Mouse (Mus musculus) monocyte, adult 5-6 weeks (primary cell): ENCODE results near the gene Trio. TPM values are rescaled to one million over a fixed set of nuclear protein-coding genes. Genes with fewer than 3 reads are reported as not detected.

Experiments used
- ATAC-seq: fragments of 153-309, 156-312 bp; replicated peaks from 2 replicates; pipeline ENCODE4 v1.8.0; 2017; ENCODE audit warnings: mild to moderate bottlenecking; ENCODE audit not compliant: low TSS enrichment, insufficient number of reproducible peaks, severe bottlenecking, poor library complexity, low FRiP score
- total RNA-seq: library from RNA; stranded (forward); fragments of 200-1000, 200-491, 200-594 nt; gene quantifications from 3 replicates; pipeline ENCODE4 v1.2.3, GENCODE M21; 2017

Trio gene
- total RNA-seq, 1 experiment from 2014 or later, result 33.9 TPM

GRCm38 (mm10) chr15:27937003-27937860 is 88.4 kb downstream of the Trio start:
- no peak for ATAC-seq

DNA sequence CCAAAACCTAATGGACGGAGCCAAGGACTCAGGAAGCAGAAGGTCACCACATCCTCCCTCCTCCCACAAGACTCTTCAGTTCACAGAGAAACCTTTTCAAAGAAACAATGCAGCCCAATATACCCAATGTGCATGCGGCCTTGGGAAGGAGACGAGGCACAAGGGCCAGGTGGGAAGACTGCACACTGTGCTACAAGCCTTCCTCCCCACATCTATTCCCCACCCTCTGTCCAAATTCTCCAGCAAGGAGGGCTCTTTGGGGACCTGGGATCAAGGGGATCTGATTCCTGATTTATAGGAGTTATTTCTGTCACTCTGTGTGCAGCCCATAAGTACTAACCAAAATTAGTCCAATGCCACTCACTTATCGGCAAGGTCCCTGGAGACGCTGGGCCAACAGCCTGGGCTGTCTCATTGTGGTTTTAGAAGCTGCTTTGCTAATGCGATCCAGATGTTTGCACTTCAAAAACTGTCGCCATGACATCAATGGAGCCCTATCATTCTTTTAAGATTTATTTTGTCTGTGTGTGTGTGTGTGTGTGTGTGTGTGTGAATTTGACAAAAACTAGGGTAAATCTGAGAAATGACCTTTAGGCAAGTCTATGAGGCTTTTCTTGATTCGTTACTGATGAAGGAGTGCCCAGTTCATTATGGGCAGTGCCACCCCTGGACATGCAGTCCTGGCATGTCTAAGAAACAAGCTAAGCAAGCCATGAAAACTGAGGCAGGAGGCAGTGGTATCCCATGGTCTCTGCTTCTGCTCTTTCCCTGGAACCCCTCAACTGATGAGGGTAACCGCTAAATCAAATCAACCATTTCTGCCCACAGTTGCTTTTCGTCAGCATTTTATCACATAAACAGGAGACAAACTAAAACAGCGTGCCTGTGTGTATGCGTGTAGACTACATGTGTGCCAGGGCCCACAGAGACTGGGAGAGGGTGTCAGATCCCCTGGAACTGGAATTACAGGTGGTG is 89.6 kb downstream of the Trio start:
- ATAC-seq, result no peak

DNA sequence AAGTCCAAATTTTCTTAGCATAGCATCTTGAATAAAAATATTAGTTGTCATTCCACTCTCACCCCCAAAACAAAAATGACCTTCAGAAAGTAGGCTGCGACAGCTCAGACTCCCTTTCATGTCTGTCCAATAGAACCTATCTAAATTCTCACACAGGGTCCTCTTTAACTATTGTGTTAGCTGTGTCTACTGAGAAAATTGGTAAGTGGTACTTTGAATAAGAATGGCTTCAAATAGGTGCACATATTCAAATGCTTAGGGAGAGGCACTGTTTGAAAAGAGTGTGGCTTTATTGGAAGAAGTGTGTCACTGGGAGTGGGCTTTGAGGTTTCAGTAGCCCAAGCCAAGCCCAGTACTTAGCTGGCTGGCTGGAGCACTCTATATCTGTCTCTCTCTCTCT is 92.4 kb downstream of the Trio start:
- no peak for ATAC-seq

- no peak for ATAC-seq
Measured at GRCm38 (mm10) chr15:27931891-27932290, 93.8 kb downstream of the Trio start.

DNA sequence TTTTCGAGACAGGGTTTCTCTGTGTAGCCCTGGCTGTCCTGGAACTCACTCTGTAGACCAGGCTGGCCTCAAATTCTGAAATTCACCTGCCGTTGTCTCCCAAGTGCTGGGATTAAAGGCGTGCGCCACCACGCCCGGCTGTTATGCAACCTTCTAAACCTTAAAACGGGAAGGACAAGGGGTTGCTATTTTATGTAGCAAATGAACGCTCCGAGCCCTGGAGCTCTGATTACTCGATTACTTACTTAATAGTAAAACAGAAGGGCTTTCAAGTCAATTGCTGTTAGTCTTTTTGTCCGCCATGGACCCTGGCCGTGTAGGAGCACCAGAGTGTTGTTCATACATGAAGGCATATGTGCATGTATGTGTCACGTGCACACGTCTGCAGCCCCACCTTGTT is 94.2 kb downstream of the Trio start:
- no peak for ATAC-seq

DNA sequence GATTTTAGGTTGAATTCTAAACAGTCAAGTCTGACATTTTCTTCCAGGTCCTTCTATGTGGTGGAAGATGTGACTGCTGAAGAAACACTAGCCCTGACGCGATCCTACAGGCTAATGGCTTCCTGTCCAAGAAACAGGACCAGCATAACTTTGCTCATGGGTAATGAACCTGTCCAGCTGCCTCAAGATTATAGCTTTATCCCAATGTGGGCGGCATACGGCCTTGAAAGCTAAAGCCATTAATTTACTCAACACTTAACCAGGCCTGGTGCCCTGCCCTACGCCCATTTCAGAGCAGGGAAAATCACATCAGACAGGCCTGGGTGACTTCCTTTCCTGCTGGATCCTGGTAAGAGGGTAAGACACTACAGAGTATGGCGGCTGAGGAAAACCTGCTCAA is 98.0 kb downstream of the Trio start:
- ATAC-seq, result no peak

DNA sequence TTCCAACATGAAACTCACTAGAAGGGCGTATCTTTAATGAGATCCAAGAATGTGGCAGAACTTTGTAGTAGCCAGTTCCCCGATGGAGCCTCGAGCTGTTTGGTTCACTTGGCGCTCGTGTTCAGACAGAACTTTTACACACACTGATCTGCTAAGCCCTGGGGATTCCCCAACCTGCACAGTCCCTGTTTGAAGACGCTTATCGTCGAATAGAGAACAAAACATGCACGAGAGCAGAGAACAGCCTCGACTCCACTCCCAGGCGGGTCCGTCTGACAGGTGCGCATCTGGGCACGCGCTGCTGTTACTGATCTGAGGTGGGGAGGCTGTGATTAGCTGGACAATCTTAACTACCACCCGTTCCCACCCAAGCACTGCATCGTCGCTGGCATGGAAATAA is 98.7 kb downstream of the Trio start:
- no peak for ATAC-seq

GRCm38 (mm10) chr15:27926450-27926849 is 99.2 kb downstream of the Trio start:
- no peak for ATAC-seq

DNA sequence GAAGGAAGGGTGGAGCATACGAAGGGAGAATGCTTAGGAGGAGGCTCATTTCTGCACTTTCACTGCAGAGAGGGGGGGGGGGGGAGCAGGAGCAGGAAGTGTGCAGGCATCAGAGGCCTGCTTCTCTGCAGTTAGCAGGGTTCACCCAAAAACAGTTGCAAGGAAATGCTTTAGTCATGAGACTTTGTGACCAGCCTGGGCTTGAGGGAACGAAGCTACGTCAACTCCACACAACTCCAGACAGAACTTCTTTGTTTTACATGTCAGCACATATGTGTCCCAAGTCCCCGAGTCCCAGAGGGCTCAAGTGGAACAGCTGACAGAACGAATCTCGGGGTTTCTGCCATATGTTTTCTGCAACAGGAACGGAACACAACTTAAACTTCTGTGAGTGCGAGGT is 99.8 kb downstream of the Trio start:
- ATAC-seq, result no peak

- ATAC-seq, result no peak
Measured at GRCm38 (mm10) chr15:27925004-27925635, 100.5 kb downstream of the Trio start.

DNA sequence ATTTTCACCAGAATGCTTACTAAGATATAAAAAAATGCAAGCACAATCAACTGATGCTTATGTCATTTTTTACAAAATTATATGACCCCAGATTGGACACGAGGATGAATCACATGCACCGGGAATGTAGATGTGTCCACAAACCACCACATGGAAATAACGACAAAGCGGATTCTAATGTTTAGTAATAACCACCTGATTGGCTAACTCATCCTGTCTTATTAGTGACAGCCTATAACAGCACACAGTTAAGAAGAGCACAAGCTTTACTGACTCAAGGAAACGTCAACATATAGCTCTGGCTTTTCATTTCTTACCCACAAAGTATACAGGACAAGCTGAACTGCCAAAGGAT is 101.7 kb downstream of the Trio start:
- no peak for ATAC-seq

- ATAC-seq, result peak; percentile 78
Measured at GRCm38 (mm10) chr15:27923280-27923986, 102.2 kb downstream of the Trio start.

DNA sequence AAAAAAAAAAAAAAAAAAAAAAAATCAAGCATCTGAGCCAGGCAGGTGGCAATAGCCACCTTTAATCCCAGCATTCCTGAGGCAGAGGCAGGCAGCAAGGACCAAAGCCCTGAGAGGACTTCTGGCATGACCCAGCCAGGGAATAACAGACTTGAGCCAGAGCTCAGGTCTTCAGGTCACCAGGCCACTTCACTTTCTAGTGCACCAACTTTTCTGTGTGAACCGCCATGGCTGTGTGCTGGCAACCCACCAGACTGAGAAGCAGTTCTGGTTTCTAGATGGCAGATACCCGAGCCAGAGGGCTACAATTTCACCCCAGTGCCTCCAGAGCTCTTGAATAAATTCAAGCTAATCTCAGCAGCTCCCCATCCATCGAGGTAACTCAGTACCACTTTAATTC is 104.9 kb downstream of the Trio start:
- ATAC-seq, result no peak

- ATAC-seq, result peak; percentile 65; the same call in 1 of the 2 replicates
Measured at GRCm38 (mm10) chr15:27919540-27919939, 106.1 kb downstream of the Trio start.

DNA sequence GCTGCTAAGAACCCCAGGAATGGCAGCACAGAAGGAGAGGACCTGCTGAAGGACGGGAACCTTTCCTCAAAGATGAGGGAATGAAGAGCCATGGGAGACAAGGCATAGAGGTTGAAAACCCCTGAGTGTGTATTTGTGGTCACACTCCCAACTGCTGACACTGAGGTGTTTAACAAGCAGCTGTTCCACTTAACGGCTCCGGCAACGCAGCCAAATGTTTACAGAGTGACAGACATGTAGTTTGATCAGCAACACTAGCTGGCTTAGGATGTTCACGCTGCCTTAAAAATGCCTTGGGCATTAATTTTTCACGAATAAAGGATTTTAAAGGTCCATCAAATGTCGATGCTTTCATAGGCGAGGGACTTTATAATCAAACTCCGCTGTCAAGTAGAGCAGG is 106.8 kb downstream of the Trio start:
- ATAC-seq, result no peak

GRCm38 (mm10) chr15:27916204-27916603 is 109.4 kb downstream of the Trio start:
- ATAC-seq, result no peak

DNA sequence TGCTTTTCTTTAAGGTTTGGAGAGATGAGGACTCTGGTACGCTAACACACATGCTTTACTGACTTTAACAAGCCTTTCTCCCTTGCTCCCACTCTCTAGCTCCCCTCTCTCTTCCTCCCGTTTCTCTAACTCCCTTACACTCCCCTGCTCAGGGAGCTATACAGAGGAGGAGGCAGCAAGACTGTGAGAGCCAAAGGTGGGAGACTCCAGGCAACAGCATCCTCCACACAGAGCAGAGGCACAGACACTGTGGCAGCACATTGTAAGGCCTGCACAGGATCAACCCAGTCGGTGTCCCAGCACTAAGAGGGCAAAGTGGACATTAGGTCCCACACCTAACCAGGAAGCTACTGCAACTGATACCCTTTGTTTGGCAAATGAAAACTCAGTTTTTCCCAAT is 112.6 kb downstream of the Trio start:
- ATAC-seq, result no peak

DNA sequence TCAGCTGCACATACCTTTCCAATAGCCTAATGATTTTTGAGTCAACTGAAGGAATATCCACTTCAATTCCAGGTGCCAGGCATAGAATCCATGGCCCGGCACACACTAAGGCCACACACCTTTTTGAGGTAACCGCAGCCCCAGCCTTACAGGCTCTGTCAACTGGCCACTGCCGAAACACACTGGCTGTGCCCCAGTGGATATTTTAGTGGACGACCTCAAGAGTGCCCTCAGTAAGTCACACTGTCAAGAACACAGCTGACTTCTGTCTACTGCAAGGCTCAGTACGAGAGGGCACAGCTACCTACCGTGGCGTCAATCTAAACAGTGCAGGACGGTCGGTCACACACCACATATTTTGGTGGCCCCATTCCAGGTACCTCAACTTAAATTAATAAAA is 114.5 kb downstream of the Trio start:
- ATAC-seq, result no peak

- ATAC-seq, result no peak
Measured at GRCm38 (mm10) chr15:27910179-27910578, 115.5 kb downstream of the Trio start.
